Mouse (Mus musculus) embryonic fibroblast, embryonic 13.5 days (primary cell): ENCODE measurements around the gene 2010109A12Rik.

ENCODE experiments used
- CTCF ChIP-seq: IDR thresholded peaks from 2 replicates; pipeline ENCODE4 v1.5.1; 2011; ENCODE audit warnings: mild to moderate bottlenecking, control low read depth, low read length, moderate library complexity, borderline replicate concordance; ENCODE audit not compliant: insufficient read depth
- POLR2A ChIP-seq: IDR thresholded peaks from 2 replicates; pipeline ENCODE4 v1.6.1; 2011; ENCODE audit warnings: low read depth, mild to moderate bottlenecking, control low read depth, low read length, moderate library complexity

DNA sequence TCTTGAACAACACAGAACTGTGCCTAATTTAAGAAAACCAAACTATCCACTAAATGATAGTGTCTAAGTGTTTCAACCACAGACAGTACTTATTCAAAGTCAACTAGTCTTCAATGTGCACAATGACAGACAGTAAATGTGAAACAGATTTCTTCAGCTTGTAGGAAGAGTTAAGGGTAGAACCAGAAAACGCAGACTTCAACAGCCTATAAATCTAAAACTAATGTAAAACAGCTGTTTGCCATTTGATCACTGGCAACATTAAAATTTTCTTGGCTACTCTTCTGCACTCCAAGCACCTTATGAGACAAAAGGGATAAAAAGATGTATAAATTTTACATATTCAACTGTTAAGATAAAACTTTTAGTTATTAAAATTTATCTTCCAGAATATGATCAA lies 5.1 kb upstream of the 2010109A12Rik start:
- TF ChIP-seq CTCF = no peak
- TF ChIP-seq POLR2A = no peak
